Mouse (Mus musculus) macrophage (primary cell): ENCODE measurements around the gene Pfkp. TPM values are rescaled to one million over a fixed set of nuclear protein-coding genes. Genes with fewer than 3 reads are reported as not detected.

ENCODE experiments used
- H3K27ac ChIP-seq: fragments of 350-480 bp; formaldehyde crosslinking; 2 replicates; pipeline ENCODE4 v1.9.0; 2021
- H3K36me3 ChIP-seq: fragments of 350-480 bp; formaldehyde crosslinking; 2 replicates; pipeline ENCODE4 v1.9.0; 2021; ENCODE audit errors: inconsistent target
- H3K4me3 ChIP-seq: fragments of 350-480 bp; formaldehyde crosslinking; 2 replicates; pipeline ENCODE4 v1.9.0; 2021; ENCODE audit errors: inconsistent target
- H3K79me2 ChIP-seq: fragments of 350-480 bp; formaldehyde crosslinking; 2 replicates; pipeline ENCODE4 v1.9.0; 2021; ENCODE audit errors: inconsistent target
- WGBS: methylation state at CpG from one replicate; pipeline ENCODE4 v1.1.7; 2026; ENCODE audit warnings: inconsistent platforms; ENCODE audit not compliant: missing documents; 5-methylcytosine and 5-hydroxymethylcytosine counted together
- polyA plus RNA-seq: library from polyadenylated mRNA; stranded (reverse); fragments of 250-400 nt; gene quantifications from 3 replicates; pipeline ENCODE4 v1.2.4, GENCODE M21; 2018; ENCODE audit warnings: inconsistent platforms
- total RNA-seq, 78 experiments: library from RNA; depleted of rRNA; stranded (reverse); fragments of 250-400 nt; gene quantifications; 1 replicate in 9 of 78; 2 replicates in 24 of 78; 3 replicates in 43 of 78; 4 replicates in 2 of 78; pipeline ENCODE4 v1.2.4; 2018; ENCODE audit warnings: inconsistent platforms in 56 of 78

The Pfkp gene
- 100 to 1,000 TPM in 23 of 26 experiments, 10 to 100 TPM in 3; 81.2 to 742 (median 166) TPM for total RNA-seq (2018; cell fraction: chromatin; rRNA removed)
- total RNA-seq (2018; cell fraction: cytosol; rRNA removed): 10 to 100 TPM; 24.4 to 73.3 (median 37.5) TPM
- 100 to 1,000 TPM in 11 of 26 experiments, 10 to 100 TPM in 15; 50.6 to 688 (median 88.0) TPM for total RNA-seq (2018; cell fraction: nucleus; rRNA removed)
- 27.2 to 54.0 TPM (median 36.3 TPM) in 3 replicates for polyA plus RNA-seq

DNA sequence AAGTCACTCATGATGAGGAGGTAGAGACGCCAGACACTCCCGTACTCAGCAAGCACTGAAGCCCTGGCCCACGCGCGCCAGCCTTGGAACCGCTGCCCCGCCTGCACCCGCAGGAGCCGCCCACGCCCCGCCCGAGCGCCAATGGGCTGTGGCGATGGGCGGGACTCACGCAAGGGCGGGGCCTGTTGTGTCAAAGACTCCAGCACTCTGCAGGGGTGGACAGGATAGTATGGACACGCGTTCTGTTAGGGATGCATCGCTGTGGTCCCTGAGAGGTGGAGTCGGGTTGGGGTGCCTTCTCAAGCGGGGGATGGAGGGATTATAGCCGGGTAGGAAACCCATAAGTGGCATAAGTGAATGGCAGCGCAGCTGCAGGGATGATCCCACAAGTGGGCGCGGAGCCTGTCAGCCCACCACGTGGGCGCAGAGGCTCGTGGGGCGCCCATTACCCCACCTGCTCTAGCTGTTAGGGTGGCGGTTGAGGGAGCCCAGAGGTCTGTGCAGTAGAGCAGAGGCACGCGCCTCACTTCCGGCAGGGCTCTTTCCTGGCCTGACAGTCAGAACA, at the start of gene Pfkp:
Gene Pfkp, minus strand, starts transcription at position 109 of the 565 bp plus-strand sequence.
- Histone ChIP-seq H3K27ac (peak within 1 kb of the TSS; percentile 69), H3K4me3 (peak within 1 kb of the TSS; percentile 91), H3K36me3 (no peaks in the 10 kb centered on the region), H3K79me2 (peaks cover 46% of the 10 kb centered on the region)
- 1% methylated on average over 34 of the region's 34 CpGs for WGBS

DNA sequence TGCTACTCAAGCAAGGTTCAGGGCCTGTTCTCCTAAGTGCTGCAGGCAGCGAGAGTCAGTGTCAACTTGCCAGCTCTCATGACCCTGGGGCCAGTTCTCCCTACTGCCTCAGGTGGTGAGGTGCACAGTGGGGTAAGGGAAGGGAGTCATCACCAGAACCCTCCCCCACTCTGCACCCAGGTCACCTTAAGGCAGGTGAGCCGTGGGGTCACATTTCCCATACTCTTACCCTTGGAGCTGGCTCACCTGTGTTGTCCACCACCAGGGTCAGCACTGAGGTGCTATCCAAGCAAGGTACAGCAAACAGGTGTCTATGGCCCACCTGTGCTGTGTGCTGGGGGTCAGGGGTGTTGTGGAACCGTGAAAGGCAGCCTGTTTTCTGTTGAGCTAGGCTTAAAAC, 42.0 kb upstream of the Pfkp start:
- Histone ChIP-seq H3K79me2 (no peaks in the 10 kb centered on the region), H3K36me3 (no peaks in the 10 kb centered on the region)
- WGBS: 78% methylated on average over 3 of the region's 3 CpGs

DNA sequence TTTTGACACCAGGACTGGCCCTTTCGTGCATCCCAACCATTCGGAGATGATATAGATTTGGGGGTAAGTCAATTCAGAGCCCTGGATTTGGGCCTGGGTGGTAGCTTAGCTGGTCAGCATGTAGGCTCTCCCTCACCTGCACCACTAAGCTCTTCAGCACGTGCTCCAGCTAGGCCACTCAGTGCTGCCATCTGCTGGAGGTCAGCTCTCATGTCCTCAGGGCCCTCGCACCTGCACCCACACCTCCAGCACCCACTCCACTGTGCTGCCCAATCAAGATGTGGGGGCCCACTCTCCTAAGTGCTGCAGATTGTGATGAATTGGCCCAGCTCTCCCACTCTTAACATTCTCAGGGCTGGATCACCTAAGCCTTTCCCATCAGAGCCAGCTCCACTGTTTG, 41.4 kb upstream of the Pfkp start:
- Histone ChIP-seq H3K4me3 (no peak overlapping the region), H3K36me3 (no peaks in the 10 kb centered on the region), H3K79me2 (no peaks in the 10 kb centered on the region), H3K27ac (no peak overlapping the region)
- WGBS: 69% methylated on average over 4 of the region's 4 CpGs

More for the DNA sequence above, 42.0 kb upstream of the Pfkp start:
- no peak overlapping the region for H3K4me3 ChIP-seq
- no peak overlapping the region for H3K27ac ChIP-seq

DNA sequence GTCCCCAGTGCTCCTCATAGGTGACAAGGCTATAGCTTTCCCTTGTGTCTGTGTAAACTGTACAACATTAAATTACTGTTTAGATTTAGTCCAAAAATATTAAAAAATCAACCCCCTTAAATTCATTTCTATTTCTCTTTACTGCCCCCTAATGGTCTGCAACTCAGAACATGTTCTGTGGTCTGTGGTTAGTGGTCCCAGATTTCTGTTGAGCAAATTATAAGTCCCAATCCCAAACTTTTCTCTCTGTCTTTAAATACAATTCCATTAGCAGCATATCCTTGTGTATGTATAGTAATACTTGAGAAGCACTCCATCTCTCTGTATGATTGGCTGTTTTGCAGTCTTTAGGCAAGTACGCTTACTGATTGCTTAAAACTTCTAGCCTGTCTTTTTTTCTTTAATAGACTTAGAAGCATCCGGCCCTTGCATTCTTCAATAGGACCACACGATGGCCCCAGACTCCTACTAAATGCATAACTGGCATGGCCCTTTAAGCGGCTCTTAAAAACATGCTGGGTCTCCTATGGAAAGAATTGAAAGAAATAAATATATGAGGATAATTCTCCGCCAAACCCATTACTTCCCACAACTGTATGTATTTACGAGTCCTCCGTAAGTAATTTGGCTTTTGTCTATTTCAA, 40.3 kb upstream of the Pfkp start:
- Histone ChIP-seq H3K4me3 (no peak overlapping the region), H3K36me3 (no peaks in the 10 kb centered on the region), H3K79me2 (no peaks in the 10 kb centered on the region), H3K27ac (no peak overlapping the region)
- WGBS: 44% methylated on average over 7 of the region's 7 CpGs

DNA sequence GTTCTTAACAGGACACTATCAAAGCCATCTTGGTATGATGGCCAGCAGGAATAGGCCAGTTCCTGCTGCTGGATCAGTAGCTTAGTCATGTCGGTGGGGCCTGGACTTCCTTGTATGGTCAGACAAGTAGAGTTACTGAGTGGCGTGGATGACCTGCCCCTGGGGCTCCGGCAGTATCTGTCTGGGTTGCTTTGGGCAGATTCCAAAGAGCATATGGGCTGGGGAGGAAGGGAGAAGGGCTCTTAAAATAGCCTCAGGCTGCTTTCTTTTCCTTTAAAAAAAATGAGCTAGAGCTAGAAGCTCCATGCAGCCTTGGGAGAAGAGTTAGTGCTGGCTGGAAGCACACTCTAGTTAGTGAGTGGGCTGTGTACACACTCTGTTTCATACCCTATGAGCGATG, 18.3 kb upstream of the Pfkp start:
- H3K4me3 ChIP-seq: no peak overlapping the region
- no peaks in the 10 kb centered on the region for H3K36me3 ChIP-seq
- H3K27ac ChIP-seq: no peak overlapping the region
- WGBS: 80% methylated on average over 3 of the region's 4 CpGs
- H3K79me2 ChIP-seq: no peaks in the 10 kb centered on the region

DNA sequence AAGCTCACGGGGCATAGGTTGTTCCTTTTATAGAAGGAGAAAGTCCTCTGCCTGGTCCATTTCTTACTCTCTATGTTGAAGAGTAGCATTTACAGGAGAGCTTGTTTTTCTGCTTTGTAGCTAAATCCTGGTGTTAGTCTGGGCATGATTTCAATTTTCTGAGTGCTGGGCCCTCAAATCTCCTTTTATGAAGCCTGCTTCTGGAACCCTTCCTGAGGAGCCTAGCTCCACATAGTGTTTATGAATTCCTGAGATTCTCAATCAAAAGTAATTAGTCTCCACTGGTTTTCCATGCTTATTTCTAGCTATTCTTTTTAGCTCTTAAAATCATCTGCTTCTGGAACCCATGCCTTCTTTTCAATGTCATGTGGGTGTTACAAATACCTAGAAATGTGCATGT, 16.9 kb upstream of the Pfkp start:
- H3K27ac ChIP-seq: no peak overlapping the region
- no peak overlapping the region for H3K4me3 ChIP-seq
- no peaks in the 10 kb centered on the region for H3K36me3 ChIP-seq
- H3K79me2 ChIP-seq: no peaks in the 10 kb centered on the region
- 77% methylated on average over 1 of the region's 1 CpGs for WGBS

DNA sequence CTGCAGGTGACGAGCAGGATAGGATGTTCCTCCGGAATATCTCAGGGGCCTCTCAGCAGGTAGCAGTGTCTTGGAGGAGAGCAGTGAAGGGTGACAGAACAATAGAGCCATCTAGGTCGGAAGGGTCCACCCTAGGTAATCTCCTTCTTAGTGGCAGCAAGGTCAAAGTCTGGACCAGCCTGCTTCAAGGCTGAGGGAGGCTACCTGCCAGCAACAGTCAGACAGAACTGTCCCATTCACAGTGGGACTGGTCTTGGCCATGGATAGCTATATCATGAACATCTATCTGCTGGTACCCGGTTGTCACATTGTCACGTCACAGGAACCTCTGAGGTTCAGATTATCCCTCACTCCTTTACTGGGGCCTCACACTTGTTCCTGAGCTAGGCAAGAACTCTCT, 15.6 kb upstream of the Pfkp start:
- no peaks in the 10 kb centered on the region for H3K36me3 ChIP-seq
- WGBS: 93% methylated on average over 3 of the region's 5 CpGs
- no peak overlapping the region for H3K27ac ChIP-seq
- H3K4me3 ChIP-seq: no peak overlapping the region
- no peaks in the 10 kb centered on the region for H3K79me2 ChIP-seq

DNA sequence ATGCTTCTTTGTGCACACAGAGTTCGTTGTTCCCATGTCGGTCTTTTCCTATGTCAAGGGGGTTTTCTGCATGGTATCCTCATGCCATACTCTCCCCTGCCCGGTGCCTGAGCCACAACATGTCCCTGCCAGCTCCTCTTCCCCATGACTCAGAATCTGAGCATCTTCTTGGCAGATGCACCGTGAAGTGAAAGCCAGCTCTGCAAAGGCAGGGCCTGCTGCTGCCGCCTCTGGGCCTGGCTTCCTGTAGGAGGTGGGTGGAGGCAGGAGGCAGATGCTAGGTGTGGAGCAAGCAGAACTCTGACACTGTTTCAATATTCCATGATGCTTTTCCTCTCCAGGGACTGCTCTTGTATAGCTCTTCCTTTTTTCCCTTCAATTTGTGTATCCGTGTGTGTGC, 10.7 kb upstream of the Pfkp start:
- no peak overlapping the region for H3K27ac ChIP-seq
- H3K79me2 ChIP-seq: no peaks in the 10 kb centered on the region
- no peaks in the 10 kb centered on the region for H3K36me3 ChIP-seq
- H3K4me3 ChIP-seq: no peak overlapping the region
- 92% methylated on average over 6 of the region's 6 CpGs for WGBS

DNA sequence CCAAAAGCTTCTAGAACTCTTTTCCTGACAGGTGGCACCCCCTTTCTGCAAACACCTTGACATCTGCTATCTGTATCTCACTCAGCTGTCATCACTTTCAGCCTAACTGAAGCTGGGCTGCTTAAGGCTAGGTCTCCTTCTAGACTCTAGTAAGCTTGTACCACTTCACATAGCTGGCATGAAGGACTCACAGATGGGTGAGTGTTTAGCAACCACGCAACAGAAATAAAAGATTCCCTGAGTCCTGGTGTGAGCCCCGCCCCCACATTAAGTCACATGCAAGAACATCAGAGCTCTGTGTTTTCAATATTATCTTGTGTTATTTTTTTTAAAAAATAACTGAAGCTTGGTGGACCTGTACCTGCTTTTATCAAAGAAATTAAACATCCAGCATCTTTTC, 8.7 kb upstream of the Pfkp start:
- 100% methylated on average over 2 of the region's 2 CpGs for WGBS
- Histone ChIP-seq H3K79me2 (no peaks in the 10 kb centered on the region), H3K27ac (no peak overlapping the region), H3K4me3 (no peak overlapping the region), H3K36me3 (no peaks in the 10 kb centered on the region)

DNA sequence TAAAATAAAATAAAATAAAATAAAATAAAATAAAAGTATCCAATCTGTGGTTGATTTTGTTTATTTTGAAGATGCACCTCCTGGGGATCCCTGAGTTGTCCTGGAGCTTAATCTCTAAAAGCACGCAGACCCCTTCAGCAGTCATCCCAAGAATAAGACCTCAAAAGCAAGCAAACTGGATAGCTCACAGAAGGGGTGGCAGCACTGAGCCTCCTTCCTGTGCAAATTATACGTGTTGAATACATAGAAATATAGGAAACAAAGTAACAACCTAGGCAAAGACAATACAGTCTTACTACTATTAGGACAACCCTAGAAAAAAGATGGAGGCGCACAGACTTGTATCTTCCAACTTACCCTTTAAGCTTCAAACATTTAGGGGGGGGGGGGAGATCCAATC, 965 bp upstream of the Pfkp start:
- H3K4me3 ChIP-seq: no peak overlapping the region
- H3K79me2 ChIP-seq: peaks cover 39% of the 10 kb centered on the region
- no peak overlapping the region for H3K27ac ChIP-seq
- H3K36me3 ChIP-seq: no peaks in the 10 kb centered on the region
- 71% methylated on average over 3 of the region's 3 CpGs for WGBS

DNA sequence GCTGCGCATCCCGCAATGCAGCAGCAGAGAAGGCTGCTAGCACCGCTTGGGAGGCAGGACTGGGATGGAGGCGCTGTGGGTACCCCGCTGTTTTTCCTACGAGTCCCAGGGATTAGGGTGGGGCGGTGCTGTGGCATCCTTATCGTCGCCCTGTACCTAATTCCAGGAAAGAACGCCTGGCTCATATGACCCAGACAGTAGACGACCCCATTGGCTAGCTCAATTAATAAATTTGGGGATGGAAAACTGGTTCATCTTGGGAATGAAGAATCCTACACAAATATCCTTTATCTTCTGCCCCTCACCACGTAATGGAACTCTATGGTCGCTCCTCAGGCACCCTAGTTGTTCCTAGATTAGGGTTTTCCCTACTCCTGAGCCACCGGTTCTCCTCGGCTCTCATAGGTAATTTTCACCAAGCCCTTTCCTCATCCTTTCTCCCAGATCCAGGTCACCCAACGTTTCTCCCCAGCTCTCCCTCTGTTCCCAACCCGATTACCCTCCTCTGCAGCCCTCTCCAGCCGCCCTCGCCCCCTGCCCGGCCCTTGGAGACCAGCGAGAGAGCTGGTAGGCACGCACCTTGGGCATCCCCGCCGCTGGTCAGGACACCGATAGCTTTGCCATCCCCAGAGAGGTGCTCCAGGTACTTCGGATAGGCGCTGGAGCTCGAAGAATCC, 447 bp downstream of the Pfkp start:
- Histone ChIP-seq H3K36me3 (no peaks in the 10 kb centered on the region), H3K27ac (peak overlapping the region; percentile 69), H3K79me2 (peaks cover 53% of the 10 kb centered on the region), H3K4me3 (peak overlapping the region; percentile 91)
- WGBS: 2% methylated on average over 27 of the region's 28 CpGs

DNA sequence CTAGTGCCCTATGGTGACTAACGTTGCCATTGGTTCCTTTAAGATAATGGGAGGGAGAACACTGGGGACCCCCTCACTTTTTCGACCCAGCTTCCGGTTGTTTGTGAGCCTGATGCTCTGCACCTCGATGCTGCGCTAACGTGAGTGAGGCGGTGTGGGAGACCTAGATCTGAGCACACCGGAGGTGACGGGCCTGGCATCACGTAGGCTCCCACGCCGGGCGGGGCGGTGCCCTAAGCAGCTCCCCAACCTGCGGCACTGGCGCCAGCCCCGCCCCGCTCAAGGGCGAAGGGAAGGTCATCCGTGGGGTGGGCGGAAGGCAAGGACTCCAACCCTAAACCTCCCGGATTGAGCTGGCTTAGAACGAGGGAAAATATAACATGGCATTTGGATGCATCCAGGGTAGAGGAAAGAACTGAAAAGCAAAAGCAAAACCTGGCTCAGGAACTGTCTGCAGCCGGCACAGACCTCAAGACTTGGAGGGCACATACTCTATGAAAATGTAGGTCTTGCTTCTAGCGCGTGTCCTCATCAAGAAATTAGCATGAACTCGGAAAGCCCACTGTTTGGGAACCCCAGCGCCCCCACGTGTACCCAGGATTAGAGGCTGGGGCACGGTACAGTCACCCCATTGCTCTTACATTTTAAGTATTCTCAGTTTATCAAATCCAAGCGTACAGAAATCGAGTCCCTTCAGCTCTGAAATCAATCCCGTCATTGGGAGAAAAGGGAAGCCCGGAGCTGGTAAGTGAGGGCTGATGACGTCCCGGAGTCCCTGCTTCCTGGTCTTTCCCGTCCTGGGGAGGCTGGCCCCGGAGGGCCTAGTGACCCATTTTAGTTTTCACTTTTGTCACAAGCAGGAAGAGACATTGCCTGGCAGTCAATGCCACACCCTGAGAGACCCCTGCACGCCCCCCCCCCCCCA, 1.2 kb downstream of the Pfkp start:
- 1% methylated on average over 30 of the region's 39 CpGs for WGBS
- peak overlapping the region; percentile 69 for H3K27ac ChIP-seq

DNA sequence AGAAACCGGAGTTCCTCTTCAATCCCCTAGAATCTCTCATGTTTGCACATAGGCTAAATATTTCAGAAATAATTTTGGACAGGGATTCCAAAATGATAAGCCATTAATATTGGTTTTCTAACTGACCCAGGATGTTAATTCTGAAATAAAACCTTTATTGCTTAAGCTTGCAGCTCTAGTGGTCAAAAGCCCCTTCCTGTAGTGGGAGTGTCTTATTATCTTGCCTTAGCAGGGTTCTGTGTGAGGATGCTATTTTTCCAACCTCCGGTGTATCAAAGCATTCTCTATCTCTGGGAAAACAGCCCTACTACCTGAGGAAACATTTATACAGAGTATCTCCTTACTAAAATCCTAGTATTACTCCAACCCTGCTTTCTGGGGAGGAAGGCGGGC, 1.9 kb downstream of the Pfkp start:
- Histone ChIP-seq H3K4me3 (peak overlapping the region; percentile 91), H3K27ac (no peak overlapping the region), H3K36me3 (no peaks in the 10 kb centered on the region), H3K79me2 (peaks cover 67% of the 10 kb centered on the region)
- WGBS: 39% methylated on average over 3 of the region's 3 CpGs

More for the DNA sequence above, 1.2 kb downstream of the Pfkp start:
- H3K79me2 ChIP-seq: peaks cover 61% of the 10 kb centered on the region
- H3K4me3 ChIP-seq: peak overlapping the region; percentile 91
- H3K36me3 ChIP-seq: no peaks in the 10 kb centered on the region

DNA sequence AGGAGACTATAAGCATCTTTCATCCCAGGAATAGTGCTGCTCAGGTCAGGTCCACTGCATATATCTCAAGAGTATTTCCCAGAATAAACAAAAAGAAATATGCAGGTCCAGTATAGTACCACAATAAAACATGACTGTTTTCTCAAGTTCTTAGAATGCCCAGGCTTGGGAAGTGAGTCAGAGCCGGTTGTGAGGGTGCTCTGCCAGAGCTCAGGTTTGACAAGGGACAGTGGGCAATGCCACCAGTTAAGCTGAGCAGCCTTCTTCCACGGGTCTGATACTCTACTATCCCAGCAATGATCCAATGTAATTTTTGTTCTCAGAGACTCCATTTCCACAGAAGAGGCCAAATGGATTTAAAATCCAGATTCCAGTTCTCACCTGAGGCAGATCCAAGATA, 2.3 kb downstream of the Pfkp start:
- H3K79me2 ChIP-seq: peaks cover 71% of the 10 kb centered on the region
- peak overlapping the region; percentile 91 for H3K4me3 ChIP-seq
- H3K27ac ChIP-seq: no peak overlapping the region
- 85% methylated on average over 2 of the region's 2 CpGs for WGBS
- H3K36me3 ChIP-seq: no peaks in the 10 kb centered on the region
